Mouse (Mus musculus): ENCODE measurements around the gene Furin. TPM values are rescaled to one million over a fixed set of nuclear protein-coding genes. Genes with fewer than 3 reads are reported as not detected.

Furin gene
- total and polyA plus RNA-seq, 2 experiments from 2014 or later, result 6.6 to 25.9 TPM

DNA sequence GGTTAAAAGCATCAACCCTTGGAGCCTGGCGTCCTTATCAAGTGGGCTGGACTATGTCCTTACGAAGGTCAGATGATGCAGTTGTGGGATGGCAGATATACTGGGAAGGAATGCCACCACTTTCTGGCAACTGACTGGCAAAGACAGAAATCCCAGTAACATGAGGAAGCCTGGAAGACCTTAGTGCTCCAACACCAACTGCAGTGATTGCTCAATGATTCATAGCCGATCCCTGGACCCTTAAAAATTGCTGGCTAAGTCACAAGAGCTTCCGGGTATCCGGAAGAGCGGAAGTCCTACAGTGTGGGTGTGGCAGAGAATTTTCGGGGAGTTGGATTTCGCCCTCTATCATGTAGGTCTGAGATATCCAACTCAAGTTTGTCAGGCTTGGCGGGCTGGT, 59.1 kb downstream of the Furin start:
- ATAC-seq (no peak), DNase-seq (ENCODE audit: low spot score) (no peak)
- H3K36me3 ChIP-seq (ENCODE audit: insufficient read depth, low read length), result peaks cover 10% of the 10 kb centered on the region; the same call in 1 of the 2 replicates
- H3K4me1 ChIP-seq (ENCODE audit: insufficient read depth, low read length), result peaks cover 6% of the 10 kb centered on the region; the same call in 1 of the 2 replicates
- H3K9me3 ChIP-seq (ENCODE audit: low read length), result no peaks in the 10 kb centered on the region
- no peak overlapping the region for H3K9ac ChIP-seq (replicated peaks; ENCODE audit: low read length)
- H3K4me3 ChIP-seq (ENCODE audit: low read length), result no peak overlapping the region
- 97% methylated on average over 9 of the region's 9 CpGs for WGBS
- TF ChIP-seq CTCF (IDR thresholded peaks at IDR 0.05; ENCODE audit: low read depth), result no peak
- no peak overlapping the region for H3K4me2 ChIP-seq (ENCODE audit: low read depth, low read length)
- no peaks in the 10 kb centered on the region for H3K27me3 ChIP-seq (ENCODE audit: insufficient read depth, low read length)
- no peak overlapping the region for H3K27ac ChIP-seq

DNA sequence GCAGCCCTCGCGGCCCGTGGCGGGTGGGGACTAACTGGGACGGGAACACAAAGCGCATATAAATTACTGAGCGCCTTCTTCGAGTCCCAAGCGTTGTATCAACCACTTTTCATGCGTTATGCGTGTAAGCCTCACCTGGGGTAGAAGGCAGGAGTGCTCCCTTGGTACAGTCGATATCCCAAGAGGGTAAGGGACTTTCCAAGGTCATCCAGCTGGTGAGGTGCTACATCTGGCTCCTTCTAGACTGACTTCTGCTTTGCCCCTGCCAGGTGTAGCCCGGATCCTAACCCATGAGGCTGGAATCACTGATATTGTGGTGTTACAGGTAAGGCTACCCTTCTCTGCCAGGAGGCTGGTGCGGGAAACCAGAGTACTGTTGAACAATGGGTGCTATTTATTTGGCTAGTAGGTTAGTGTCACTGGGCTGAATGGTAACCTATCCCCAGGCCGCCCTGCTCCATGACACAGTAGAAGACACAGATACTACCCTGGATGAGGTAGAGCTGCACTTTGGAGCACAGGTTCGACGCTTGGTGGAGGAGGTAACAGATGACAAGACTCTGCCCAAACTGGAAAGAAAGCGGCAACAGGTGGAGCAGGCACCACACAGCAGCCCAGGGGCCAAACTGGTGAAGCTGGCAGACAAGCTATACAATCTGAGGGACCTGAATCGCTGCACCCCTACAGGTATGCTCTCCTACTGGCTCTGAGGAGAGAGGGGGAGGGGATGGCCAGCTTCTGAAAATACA, 61.8 kb downstream of the Furin start:
- Histone ChIP-seq H3K4me3 (ENCODE audit: low read length) (peak overlapping the region; percentile 39), H3K27me3 (ENCODE audit: insufficient read depth, low read length) (no peaks in the 10 kb centered on the region), H3K9ac (replicated peaks; ENCODE audit: low read length) (peak overlapping the region; percentile 53), H3K9me3 (ENCODE audit: low read length) (no peaks in the 10 kb centered on the region), H3K27ac (peak overlapping the region; percentile 64), H3K36me3 (ENCODE audit: insufficient read depth, low read length) (no peaks in the 10 kb centered on the region), H3K4me2 (ENCODE audit: low read depth, low read length) (peak overlapping the region; percentile 61), H3K4me1 (ENCODE audit: insufficient read depth, low read length) (peaks cover 6% of the 10 kb centered on the region; the same call in 1 of the 2 replicates)
- no peak for ATAC-seq
- TF ChIP-seq CTCF (IDR thresholded peaks at IDR 0.05; ENCODE audit: low read depth), result no peak
- 27% methylated on average over 19 of the region's 19 CpGs for WGBS
- no peak for DNase-seq (ENCODE audit: low spot score)

DNA sequence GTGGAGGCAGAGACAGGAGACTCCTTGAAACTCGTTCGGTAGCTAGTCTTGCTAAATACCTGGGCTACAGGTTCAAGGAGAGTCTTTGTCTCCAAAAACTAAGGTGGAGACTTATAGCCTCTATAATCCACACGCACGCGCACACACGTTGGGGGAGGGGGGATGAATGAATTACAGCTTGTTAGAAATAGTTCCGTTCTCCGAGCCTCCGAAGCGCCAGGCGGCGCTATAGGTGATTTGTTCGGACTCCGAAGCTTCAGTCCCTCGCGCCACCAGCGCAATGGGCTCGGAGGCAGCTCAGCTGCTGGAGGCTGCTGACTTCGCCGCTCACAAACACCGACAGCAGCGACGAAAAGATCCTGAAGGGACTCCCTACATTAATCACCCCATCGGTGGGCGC, 62.4 kb downstream of the Furin start, which contains the start of gene Hddc3:
TSS of gene Hddc3 (plus strand) at position 247 of the 400 bp plus-strand sequence.
- H3K27ac ChIP-seq, result peak within 1 kb of the TSS; percentile 64
- peak within 1 kb of the TSS; percentile 53 for H3K9ac ChIP-seq (replicated peaks; ENCODE audit: low read length)
- peak; percentile 55 for ATAC-seq
- H3K36me3 ChIP-seq (ENCODE audit: insufficient read depth, low read length), result no peaks in the 10 kb centered on the region
- peak; percentile 91 for TF ChIP-seq CTCF (IDR thresholded peaks at IDR 0.05; ENCODE audit: low read depth)
- H3K4me3 ChIP-seq (ENCODE audit: low read length), result peak within 1 kb of the TSS; percentile 39
- no peaks in the 10 kb centered on the region for H3K9me3 ChIP-seq (ENCODE audit: low read length)
- peaks cover 6% of the 10 kb centered on the region; the same call in 1 of the 2 replicates for H3K4me1 ChIP-seq (ENCODE audit: insufficient read depth, low read length)
- DNase-seq (ENCODE audit: low spot score), result peak; percentile 99
- no peaks in the 10 kb centered on the region for H3K27me3 ChIP-seq (ENCODE audit: insufficient read depth, low read length)
- WGBS, result 1% methylated on average over 25 of the region's 25 CpGs
- peak within 1 kb of the TSS; percentile 61 for H3K4me2 ChIP-seq (ENCODE audit: low read depth, low read length)

DNA sequence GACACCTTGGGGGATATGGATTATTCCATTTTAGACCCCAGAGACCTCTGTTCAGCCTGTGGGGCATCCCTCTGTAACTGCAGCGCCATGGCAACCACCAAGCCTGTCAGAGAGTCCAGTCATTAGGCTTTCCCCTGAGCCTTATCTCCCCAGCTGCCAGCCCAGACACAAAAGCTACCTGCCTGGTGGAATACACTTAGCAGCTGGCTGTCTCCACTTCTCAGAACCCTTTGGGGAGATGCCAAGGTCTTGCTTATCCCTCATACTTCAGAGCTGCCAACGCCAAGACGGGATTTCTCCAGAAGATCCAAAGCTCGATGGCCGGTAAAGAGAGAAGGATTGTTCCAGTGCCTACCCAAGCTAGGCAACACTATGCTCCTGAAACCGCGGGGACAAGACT, 63.4 kb downstream of the Furin start:
- WGBS, result 63% methylated on average over 7 of the region's 7 CpGs
- TF ChIP-seq CTCF (IDR thresholded peaks at IDR 0.05; ENCODE audit: low read depth), result no peak
- peaks cover 6% of the 10 kb centered on the region; the same call in 1 of the 2 replicates for H3K4me1 ChIP-seq (ENCODE audit: insufficient read depth, low read length)
- H3K36me3 ChIP-seq (ENCODE audit: insufficient read depth, low read length), result peaks cover 5% of the 10 kb centered on the region; the same call in 1 of the 2 replicates
- DNase-seq (ENCODE audit: low spot score) (no peak), ATAC-seq (no peak)
- H3K9me3 ChIP-seq (ENCODE audit: low read length), result no peaks in the 10 kb centered on the region
- H3K4me2 ChIP-seq (ENCODE audit: low read depth, low read length), result no peak overlapping the region
- H3K27me3 ChIP-seq (ENCODE audit: insufficient read depth, low read length), result no peaks in the 10 kb centered on the region
- H3K9ac ChIP-seq (replicated peaks; ENCODE audit: low read length), result no peak overlapping the region
- H3K27ac ChIP-seq, result no peak overlapping the region; the same call in 1 of the 2 replicates
- H3K4me3 ChIP-seq (ENCODE audit: low read length), result no peak overlapping the region

DNA sequence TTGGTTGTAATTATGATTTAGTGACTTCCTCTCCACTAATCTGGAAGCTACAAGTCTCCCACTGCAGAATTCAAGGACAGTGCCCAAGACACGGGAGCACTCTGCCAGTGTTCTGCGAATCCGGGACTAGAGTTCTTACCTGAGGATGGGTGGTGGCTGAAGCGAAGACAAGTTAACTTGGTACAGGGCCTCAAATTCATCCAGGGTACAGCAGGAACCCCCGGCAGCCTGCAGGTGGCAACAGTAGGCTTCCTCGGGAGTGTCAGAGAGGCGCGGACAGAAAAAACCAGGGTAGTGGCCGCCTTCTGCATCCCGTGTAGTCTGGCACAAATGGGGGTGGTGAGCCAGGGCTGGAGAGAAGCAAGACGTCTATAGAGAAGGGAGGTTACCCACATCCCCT, 64.4 kb downstream of the Furin start, which contains the start of gene Unc45a:
TSS of gene Unc45a (minus strand) at position 213 of the 400 bp plus-strand sequence.
- H3K4me1 ChIP-seq (ENCODE audit: insufficient read depth, low read length), result peaks cover 6% of the 10 kb centered on the region; the same call in 1 of the 2 replicates
- WGBS, result 2% methylated on average over 11 of the region's 11 CpGs

DNA sequence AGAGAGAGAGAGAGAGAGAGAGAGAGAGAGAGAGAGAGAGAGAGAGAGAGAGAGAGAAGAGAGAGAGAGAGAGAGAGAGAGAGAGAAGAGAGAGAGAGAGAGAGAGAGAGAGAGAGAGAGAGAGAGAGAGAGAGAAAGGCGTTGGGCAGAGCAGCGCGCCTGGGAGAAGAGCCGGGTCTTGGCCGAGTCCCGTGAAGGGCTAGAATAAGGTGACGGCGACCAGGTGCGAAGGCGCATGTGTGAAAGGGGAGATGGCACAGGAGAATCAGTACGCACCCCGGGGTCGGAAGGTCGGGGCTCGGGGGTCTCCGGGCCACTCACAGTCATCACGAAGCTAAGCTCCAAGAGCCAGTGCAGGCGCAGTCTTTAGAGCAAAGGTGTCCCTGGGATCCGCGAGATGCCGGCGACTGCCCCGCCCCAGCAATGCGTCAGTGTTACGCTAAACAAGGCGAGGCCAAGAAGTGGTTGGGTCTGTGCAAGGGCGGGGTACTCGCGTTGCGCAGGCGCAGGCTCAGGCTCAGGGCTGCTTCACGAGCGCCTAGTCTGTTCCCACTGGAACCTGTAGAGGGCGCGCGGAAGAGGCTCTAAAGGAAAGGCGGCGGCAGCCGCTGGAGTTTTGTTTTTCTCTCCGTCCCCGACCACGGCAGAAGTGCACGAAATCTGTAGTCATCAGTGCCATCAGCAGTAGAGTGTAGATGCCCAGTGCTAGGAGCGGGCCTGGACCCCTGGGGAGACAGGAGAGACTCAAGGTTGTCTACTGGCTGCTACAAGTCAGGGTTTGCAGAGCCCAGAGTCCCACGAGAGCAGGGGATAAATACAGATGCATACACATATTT, 65.2 kb downstream of the Furin start:
- DNase-seq (ENCODE audit: low spot score) (peak; percentile 98), ATAC-seq (peak; percentile 97)
- peak; percentile 88 for TF ChIP-seq CTCF (IDR thresholded peaks at IDR 0.05; ENCODE audit: low read depth)
- H3K4me1 ChIP-seq (ENCODE audit: insufficient read depth, low read length), result peaks cover 6% of the 10 kb centered on the region; the same call in 1 of the 2 replicates
- H3K27me3 ChIP-seq (ENCODE audit: insufficient read depth, low read length), result no peaks in the 10 kb centered on the region
- peak overlapping the region; percentile 70 for H3K9ac ChIP-seq (replicated peaks; ENCODE audit: low read length)
- under 1% methylated on average over 45 of the region's 45 CpGs for WGBS
- H3K4me2 ChIP-seq (ENCODE audit: low read depth, low read length), result peak overlapping the region; percentile 81
- H3K27ac ChIP-seq, result peak overlapping the region; percentile 87
- no peaks in the 10 kb centered on the region for H3K9me3 ChIP-seq (ENCODE audit: low read length)
- peaks cover 19% of the 10 kb centered on the region; the same call in 1 of the 2 replicates for H3K36me3 ChIP-seq (ENCODE audit: insufficient read depth, low read length)
- peak overlapping the region; percentile 50 for H3K4me3 ChIP-seq (ENCODE audit: low read length)

More for the DNA sequence above, 64.4 kb downstream of the Furin start, which contains the start of gene Unc45a:
- Histone ChIP-seq H3K27me3 (ENCODE audit: insufficient read depth, low read length) (no peaks in the 10 kb centered on the region), H3K36me3 (ENCODE audit: insufficient read depth, low read length) (peaks cover 11% of the 10 kb centered on the region; the same call in 1 of the 2 replicates), H3K27ac (peak within 1 kb of the TSS; percentile 87), H3K4me2 (ENCODE audit: low read depth, low read length) (peak within 1 kb of the TSS; percentile 81), H3K4me3 (ENCODE audit: low read length) (peak within 1 kb of the TSS; percentile 50), H3K9me3 (ENCODE audit: low read length) (no peaks in the 10 kb centered on the region), H3K9ac (replicated peaks; ENCODE audit: low read length) (peak within 1 kb of the TSS; percentile 70)
- DNase-seq (ENCODE audit: low spot score) (peak; percentile 82), ATAC-seq (peak; percentile 28)
- peak; percentile 78 for TF ChIP-seq CTCF (IDR thresholded peaks at IDR 0.05; ENCODE audit: low read depth)

Measured in hindbrain, postnatal 0 days (tissue).